Mouse (Mus musculus) urinary bladder, adult 18-20 months (tissue): ENCODE results near the gene Slc7a14.

Experiments
- DNase-seq, 2 experiments: peaks; one replicate each; pipeline ENCODE4 v3.0.0; 2022; ENCODE audit warnings: low spot score in 2 of 2, mixed read lengths in 2 of 2

The Slc7a14 gene

DNA sequence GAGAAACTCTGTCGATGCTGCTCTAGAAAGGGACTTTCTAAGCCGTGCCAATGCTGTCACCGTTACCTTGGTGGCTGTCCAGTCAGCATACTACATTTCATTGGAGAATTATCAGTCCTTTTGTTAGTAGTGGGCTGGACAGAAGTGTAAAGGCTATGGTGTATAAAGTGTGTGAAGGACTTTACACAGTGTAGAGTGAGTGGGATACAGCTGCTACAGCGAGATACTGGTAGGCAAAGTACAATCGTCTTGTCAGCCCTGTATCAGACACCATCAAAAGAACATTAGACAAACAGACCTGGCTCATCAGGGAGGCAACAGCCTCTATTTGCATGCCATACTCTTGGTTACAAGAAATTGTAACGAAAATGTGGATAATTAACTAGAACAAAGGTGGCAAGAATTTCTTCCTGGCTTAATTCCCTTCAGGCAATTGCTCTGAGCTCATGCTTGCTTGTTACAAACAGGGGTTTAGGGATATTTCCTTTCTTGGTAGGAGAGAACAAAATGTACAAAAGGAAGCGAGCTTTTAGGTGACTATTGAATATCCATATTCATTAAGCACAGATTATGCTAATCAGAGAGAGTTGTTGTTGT, 48.7 kb downstream of the Slc7a14 start:
- no peak for DNase-seq

GRCm38 (mm10) chr3:31260964-31261346, 49.2 kb downstream of the Slc7a14 start:
- no peak for DNase-seq

DNA sequence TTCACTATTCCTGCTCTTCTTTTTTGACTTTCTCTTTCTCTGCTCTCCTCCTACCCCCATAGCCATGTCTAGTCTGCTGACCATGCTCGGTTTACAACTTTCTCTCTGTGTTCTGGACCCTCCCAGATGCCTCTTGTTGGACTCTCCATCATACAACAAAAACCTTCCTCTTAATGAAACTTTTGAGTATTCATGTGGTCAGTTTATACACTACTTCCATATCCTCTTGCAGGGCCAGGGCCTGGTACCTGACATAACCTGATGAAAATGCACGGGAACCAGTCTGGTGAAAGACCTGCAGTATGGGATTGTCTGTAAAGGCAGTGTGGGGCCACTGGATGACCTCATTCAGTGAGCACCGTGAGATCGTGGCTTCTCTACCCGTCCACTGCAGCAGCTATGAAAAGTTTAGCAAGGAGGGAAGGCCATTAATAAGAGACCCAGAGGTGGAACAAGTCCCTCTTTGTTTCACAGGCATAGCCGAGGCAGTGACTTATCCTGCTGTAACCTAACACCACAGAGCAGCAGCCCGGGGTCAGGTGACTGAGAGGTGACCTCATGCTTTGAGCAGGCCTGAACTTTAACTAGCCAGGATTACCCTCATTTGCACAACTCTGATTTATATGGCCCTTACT, 49.7 kb downstream of the Slc7a14 start:
- DNase-seq: peak; percentile 8 to 25

GRCm38 (mm10) chr3:31259553-31260255, 50.5 kb downstream of the Slc7a14 start:
- DNase-seq: peak; percentile 4 to 8

DNA sequence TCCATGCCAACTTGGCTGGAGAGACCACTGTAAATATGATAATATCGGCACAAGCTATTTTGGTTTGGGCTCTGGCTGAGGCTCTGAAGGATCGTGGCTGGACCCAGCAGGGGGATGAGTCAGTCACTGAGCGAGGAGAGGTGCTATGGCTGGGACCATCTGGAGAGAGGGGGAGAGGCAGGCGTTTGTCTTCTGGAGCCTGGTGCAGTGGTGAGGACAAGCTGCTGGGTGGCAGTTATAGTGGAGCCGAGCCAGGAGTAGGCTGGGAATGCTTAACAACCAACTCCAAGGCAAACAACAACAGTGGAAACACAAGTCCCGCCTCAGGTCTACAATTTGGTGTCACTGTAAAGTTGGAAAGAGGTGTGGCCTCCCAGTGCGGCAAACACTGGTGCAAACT, 55.8 kb downstream of the Slc7a14 start:
- no peak for DNase-seq

DNA sequence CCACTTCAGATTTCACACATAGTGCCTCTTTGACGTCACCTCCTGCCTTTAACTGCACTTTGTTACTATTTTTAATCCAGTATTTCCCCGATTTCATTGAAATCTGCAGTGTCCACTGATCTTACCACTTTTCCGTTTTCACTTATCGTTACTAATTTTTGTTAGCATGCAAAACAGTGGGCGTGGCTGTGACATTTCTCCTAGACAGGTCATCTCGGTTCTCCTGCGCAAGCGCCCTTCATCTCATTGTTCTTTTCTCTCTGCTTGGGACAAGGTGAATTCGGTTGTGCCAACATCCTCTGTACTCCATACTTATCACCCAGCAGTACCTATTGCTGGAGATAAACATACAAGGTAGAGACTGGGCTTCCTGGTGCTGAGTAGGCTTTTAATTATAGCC, 56.3 kb downstream of the Slc7a14 start:
- DNase-seq: no peak

- no peak for DNase-seq
Measured at GRCm38 (mm10) chr3:31252566-31252965, 57.6 kb downstream of the Slc7a14 start.

DNA sequence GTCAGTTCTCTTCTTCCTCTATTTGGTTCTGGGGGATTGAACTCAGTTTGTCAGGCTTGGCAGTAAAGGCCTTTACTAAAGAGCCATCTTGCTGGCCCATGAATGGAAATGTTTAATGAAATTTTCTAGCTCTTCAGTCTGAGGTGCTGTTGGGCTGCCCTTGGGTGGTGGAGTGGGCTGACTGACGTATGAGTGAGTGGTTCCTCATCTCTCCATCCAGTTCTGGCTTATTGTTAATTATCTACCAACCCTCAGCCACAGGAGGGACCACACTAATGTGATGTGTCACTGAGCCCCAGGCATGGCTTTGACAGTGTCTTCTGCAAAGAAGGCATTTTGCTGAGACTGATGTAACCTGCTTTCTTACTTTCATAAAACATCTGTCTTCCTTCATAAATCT, 66.7 kb downstream of the Slc7a14 start:
- no peak for DNase-seq

- no peak for DNase-seq
Measured at GRCm38 (mm10) chr3:31240840-31241239, 69.3 kb downstream of the Slc7a14 start.

GRCm38 (mm10) chr3:31239645-31240044, 70.5 kb downstream of the Slc7a14 start:
- DNase-seq: no peak

DNA sequence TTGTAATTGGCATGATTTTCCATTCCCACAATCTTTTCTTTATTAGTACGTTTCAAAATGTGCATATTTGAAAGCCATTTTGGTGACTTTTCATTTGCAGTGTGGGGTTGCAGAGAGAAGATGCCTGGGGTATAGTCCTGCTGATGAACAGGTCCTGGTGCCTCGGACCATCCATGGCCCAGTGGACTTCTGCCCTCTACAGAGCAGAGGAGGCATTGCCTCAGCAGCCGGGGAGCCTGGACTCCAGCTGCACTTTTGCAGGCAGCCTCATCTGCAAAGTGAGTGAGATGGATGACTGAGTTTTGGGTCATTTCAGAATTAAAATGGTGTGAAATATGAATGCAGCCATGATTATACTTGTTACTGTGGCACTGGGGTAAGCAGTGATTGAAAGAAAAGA, 72.2 kb downstream of the Slc7a14 start:
- DNase-seq: no peak

DNA sequence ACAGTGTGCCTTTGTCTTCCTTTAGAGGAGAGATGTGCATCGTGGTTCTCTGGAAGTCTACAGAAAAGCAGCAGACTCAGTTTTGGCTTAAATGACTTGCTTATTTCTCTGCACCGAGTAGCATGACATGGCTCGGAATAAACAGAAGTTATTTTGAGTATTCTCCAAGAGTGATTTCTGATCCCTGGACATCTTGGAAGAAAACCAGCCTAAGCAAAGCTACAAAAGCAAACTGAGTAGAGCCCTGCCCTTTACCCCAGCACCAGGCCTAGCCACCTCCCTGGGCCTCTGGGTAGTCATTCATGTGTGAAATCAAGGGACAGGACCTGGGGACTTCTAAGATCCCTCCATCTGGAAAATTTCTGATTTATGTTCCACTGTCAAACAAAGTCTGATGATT, 74.0 kb downstream of the Slc7a14 start:
- DNase-seq: no peak

DNA sequence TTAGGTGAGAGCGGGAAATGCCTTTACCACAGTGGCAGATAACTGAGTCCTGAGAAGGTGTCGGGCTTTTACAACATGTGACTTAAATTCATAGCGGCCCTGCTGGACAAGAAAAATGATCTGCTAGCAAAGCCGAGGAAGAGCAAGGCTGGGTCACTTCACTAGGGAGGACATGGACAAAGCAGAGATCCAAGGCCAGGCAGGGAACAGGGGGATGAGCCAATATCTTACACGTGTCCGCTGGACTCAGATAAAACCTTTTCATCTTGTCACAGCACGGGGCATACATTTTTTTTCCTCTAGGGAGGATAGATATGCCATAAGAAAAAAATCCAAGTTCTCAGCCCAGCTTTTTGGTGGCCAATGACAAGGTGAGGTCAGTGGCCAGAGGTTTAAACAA, 75.8 kb downstream of the Slc7a14 start:
- DNase-seq: no peak

GRCm38 (mm10) chr3:31233746-31234312, 76.3 kb downstream of the Slc7a14 start:
- no peak for DNase-seq

GRCm38 (mm10) chr3:31229281-31229680, 80.9 kb downstream of the Slc7a14 start:
- DNase-seq: no peak

DNA sequence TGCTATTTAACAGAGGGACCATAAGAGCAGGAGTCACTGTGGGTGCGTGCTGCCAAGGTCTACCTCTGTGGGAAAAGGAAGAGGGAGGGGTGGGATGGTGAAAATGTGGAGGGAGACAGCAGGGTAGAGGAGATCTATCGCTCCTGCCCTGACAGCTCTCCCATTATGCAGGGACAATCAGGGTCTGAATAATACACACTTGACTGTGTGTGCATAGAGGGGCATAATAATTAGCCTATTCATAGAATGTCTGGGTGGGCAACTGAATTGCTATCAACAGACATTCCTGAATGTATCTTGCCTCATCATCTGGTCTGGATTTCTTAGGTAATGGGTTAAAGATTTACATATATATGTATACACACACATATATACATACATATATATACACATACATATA, 81.7 kb downstream of the Slc7a14 start:
- no peak for DNase-seq

DNA sequence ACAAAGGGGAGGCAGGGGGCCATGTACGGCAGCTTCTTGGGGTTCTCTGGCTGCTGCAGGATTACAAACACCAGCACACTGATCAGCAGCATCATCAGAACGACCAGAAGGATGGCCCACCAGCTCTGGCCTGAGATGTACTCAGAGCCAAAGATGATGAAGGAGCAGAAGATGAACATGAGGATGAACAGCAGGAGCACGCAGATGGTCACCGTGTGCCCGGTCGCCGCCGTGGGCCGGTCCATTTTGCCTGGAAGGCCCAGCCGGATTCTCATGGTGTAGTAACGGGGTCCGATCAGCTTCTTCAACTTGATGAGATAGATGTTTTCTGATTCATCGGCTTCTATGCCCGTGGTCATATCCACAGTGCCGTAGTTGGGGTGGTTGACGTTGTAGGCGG, 86.6 kb downstream of the Slc7a14 start:
- no peak for DNase-seq

DNA sequence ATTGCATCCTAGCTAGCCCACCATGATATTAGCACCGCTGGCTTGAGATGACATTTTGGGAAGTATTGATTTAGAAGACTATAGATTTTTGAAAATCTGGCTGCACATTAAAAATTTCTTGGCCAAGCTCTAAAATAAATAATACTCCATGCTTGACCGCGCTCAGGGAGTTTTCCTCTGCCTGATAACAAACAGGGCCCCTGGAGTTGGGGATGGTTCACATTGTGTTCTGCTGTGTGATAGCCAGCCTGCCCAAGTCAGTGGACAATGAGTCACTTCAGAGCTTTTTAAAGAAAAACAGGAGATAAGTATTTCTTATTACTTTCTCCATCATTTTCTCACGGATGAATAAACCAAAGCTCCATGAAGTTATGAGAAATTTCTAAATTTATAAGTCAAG, 90.1 kb downstream of the Slc7a14 start:
- DNase-seq: no peak

GRCm38 (mm10) chr3:31219483-31219882, 90.7 kb downstream of the Slc7a14 start:
- no peak for DNase-seq

GRCm38 (mm10) chr3:31217523-31217922, 92.7 kb downstream of the Slc7a14 start:
- no peak for DNase-seq

- no peak for DNase-seq
Measured at GRCm38 (mm10) chr3:31213802-31214201, 96.4 kb downstream of the Slc7a14 start.

DNA sequence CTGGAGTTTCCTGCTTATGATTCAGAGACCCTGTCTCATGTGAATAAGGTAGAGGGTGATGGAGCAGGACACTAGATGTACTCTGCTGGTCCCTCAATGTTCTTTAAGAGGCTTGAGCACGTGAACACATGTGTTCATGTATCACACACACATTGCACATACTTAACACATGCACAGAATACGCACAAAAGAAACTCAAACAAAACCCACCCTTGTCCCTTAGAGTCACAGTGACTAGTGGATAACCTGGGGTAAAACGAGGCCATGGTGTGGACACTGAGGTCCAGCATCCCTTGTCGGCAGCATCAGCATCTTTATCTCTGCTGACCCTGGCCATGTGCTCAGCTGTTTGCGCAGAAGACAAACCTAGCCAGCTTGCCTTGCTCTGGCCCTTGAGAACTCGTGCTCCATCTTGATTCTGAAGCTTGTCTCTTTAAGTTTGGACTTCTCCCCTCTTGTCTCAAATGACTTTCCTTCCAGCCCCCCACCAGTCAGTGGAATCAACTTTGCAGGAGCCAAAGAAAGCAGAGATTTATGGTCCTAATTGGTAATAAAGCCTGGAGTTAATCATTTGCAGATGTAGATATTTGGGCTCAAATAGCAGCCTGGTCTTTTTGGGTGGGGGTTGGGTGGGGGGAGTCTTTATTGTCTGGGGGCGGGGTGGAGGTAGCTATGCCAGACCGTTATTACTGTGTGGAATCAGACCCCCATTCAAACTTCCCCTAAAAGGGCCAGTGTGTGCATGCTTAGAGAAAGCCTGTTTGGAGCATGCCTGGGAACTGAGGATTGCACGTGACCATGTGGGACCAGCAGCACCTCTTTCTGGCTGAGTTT, 97.8 kb downstream of the Slc7a14 start:
- DNase-seq: no peak
